Mouse (Mus musculus) 3134 (cell line): Measurements from ENCODE around the gene Mau2.
"Not testable (repeated sequence)": the region's sequence is repeated elsewhere in the genome, so short reads cannot be mapped to it uniquely, and the experiment has no call there.

ENCODE experiments used
- DNase-seq: peaks from one replicate; pipeline ENCODE4 v3.0.0-alpha.2; 2011; ENCODE audit warnings: low spot score; ENCODE audit not compliant: insufficient read length; ENCODE audit errors: extremely low read depth

Mau2 gene

GRCm38 (mm10) chr8:70026151-70026550 lies 16.4 kb downstream of the Mau2 start:
- DNase-seq = no peak

DNA sequence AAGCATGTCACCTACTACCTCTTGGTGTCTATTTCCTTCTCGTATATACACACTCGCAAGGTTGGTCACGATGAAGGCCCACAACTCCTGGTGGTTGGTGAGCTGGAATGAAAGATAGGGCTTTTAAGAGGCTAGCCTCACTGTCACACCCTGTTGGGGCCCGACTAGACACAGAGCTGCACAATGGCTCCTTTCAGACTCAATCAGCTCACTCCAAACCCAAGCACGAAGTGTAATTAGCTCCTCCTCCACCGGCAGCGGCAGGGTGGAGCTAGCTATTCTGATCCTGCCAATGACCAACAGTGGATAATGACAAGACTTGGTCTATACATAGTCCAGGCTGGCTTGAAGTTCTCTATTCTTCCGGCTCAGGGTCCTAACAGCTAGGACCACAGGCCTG lies 18.9 kb downstream of the Mau2 start:
- no peak for DNase-seq

GRCm38 (mm10) chr8:70015017-70015416 lies 27.5 kb downstream of the Mau2 start:
- DNase-seq = no peak

GRCm38 (mm10) chr8:70012763-70013162 lies 29.8 kb downstream of the Mau2 start:
- DNase-seq = no peak

GRCm38 (mm10) chr8:70012350-70012749 lies 30.2 kb downstream of the Mau2 start:
- peak; percentile 34 for DNase-seq

DNA sequence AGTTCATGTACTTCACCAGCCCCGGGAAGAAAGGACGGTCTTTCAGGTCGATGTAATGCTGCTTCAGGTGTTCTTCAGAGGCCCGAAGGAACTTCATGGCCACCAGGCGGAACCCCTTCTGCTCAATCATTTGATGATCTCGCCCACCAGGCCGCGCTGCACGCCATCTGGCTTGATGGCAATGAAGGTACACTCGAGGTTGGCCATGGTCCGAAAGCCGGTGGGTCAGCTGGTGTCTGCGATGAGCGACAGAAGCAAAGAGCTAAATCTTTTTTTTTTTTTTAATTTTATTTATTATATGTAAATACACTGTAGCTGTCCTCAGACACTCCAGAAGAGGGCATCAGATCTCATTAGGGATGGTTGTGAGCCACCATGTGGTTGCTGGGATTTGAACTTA lies 31.7 kb downstream of the Mau2 start:
- DNase-seq = not testable (repeated sequence)

- DNase-seq = no peak
Measured at GRCm38 (mm10) chr8:70005178-70005577, 37.4 kb downstream of the Mau2 start.

GRCm38 (mm10) chr8:70004345-70004744 lies 38.2 kb downstream of the Mau2 start:
- DNase-seq = no peak

GRCm38 (mm10) chr8:70003204-70003657 lies 39.3 kb downstream of the Mau2 start:
- no peak for DNase-seq

GRCm38 (mm10) chr8:70001892-70002191 lies 40.7 kb downstream of the Mau2 start:
- DNase-seq = not testable (repeated sequence)

DNA sequence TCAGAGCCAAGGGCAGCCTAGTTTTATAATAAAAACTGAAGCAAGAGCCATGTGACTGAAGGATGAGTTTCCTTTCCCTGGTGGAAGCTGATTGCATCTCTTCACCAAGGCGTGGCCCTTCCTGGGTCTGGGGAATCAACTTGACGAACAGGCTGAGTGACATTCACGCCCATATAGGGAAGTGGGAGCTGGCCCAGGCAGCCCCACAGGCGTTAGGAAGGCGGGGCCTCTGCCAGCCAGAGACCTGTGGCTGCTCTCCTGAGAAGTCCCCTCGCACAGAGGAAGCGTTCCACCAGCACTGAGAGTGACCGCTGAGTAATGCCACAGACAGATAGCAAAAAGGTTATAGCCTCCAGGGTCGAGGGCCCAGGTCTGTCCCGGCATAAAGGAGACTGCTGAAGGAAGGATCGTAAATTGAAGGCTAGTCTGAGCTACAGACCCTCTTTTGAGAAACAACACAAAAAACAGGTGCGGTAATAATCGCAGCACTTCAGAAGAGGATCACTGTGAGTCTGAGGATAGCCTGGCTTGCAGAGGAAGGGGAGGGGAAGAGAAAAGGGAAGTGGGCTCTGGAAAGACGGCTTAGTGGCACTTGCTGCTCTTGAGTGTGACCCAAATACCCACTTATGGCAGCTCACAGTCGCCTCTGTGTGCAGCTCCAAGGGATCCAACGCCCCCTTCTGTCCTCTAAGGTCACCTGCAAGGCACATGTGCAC lies 41.2 kb downstream of the Mau2 start:
- peak; percentile 79 for DNase-seq

- no peak for DNase-seq
Measured at GRCm38 (mm10) chr8:70000226-70000625, 42.3 kb downstream of the Mau2 start.

DNA sequence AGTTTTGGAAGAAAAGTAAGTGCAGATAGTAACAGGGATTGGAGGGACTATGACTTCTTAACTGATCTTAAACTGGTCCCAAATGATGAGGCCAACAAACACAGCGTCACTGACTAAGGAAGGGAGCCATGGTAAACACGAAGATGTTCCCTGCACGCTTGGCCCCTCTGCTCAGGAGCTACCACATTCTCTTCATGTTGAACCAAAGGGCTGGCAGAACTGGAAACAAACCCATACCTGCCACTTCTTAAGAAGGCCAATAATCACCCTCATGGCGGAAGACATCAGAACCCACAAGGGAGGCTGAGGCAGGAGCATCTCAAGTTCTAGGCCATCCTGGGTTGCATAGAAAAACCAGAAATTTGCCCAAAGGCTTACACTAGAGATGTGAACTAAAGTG lies 43.3 kb downstream of the Mau2 start:
- DNase-seq = no peak

- DNase-seq = no peak
Measured at GRCm38 (mm10) chr8:69998706-69999105, 43.8 kb downstream of the Mau2 start.

GRCm38 (mm10) chr8:69996589-69997285 lies 45.8 kb downstream of the Mau2 start:
- no peak for DNase-seq

GRCm38 (mm10) chr8:69995776-69996588 lies 46.6 kb downstream of the Mau2 start, which contains the start of gene Gatad2a:
Gatad2a (minus strand) TSS chr8:69996384.
- peak; percentile 100 for DNase-seq

DNA sequence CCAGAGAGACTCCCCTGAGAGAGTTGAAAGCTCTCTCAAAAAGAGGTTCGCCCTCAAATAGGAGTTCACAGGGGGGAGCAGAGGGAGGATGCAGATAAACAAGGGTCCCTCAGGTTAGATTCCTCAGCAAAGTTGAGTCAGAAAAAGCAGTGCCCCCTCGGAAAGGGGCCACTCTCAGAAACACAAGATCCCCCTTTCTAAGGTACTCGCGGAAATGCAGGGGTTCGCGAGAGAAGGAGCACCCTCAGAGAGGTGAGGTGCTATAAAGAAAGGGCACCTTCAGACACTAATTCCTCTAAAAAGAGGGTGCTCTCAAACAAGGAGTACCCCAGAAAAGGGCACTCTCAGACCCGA lies 47.1 kb downstream of the Mau2 start:
- DNase-seq = no peak

DNA sequence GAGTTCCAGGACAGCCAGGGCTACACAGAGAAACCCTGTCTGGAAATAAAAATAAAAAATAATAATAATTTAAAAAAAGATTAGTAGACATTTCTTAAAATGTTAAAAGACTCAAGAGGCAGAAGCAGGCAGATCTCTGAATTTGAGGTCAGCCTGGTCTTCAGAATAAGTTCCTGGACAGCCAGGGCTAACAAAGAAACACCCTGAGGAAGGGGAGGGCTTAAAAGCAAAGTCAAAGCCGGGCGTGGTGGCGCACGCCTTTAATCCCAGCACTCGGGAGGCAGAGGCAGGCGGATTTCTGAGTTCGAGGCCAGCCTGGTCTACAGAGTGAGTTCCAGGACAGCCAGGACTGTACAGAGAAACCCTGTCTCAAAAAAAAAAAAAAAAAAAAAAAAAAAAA lies 53.6 kb downstream of the Mau2 start:
- not testable (repeated sequence) for DNase-seq

DNA sequence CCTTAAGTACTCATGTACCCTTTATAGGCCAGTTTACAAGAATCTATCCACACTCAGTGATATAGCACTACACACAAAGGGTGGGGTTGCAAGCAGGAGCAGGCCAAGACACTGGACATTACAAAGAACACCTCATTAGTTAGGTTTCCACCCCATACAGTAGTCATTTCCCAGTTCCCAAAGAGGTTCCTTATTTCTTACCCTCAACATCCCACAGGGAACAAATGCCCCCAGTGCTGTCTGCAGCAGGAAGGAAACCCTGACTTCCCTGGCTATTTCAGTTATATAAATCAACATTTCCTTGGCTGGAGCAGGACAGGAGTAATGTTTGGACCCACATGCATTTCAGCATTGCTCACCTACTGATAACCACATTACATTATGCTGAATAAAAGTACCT lies 54.8 kb downstream of the Mau2 start:
- DNase-seq = no peak

GRCm38 (mm10) chr8:69984876-69985553 lies 57.5 kb downstream of the Mau2 start:
- DNase-seq = no peak

- no peak for DNase-seq
Measured at GRCm38 (mm10) chr8:69978456-69978855, 64.1 kb downstream of the Mau2 start.
